Mouse (Mus musculus) liver, adult 2 months (tissue): ENCODE measurements around the gene Anxa5.

Experiments used
- CTCF ChIP-seq: fragments of 200-500 bp; IDR thresholded peaks from 2 replicates; pipeline ENCODE4 v1.5.1; 2011; ENCODE audit warnings: low read depth, low read length, control low read depth
- POLR2A ChIP-seq: fragments of 200-500 bp; IDR thresholded peaks from 2 replicates; pipeline ENCODE4 v1.6.1; 2011; ENCODE audit warnings: low read length, control low read depth; ENCODE audit not compliant: insufficient read depth; ENCODE audit errors: extremely low read depth

GRCm38 (mm10) chr3:36455124-36455523, 20.6 kb downstream of the Anxa5 start:
- TF ChIP-seq CTCF (no peak), POLR2A (no peak)
